Mouse (Mus musculus): Measurements from ENCODE around the gene Rnf128. TPM values are rescaled to one million over a fixed set of nuclear protein-coding genes. Genes with fewer than 3 reads are reported as not detected.

Rnf128 gene
- total RNA-seq (2014; rRNA removed) (7.4 and 9.7 TPM in 2 replicates), polyA plus RNA-seq (2015; fragmentation: Nextera tagmentation; extraction: Ambion mirVana) (7.7 and 7.8 TPM in 2 replicates)

DNA sequence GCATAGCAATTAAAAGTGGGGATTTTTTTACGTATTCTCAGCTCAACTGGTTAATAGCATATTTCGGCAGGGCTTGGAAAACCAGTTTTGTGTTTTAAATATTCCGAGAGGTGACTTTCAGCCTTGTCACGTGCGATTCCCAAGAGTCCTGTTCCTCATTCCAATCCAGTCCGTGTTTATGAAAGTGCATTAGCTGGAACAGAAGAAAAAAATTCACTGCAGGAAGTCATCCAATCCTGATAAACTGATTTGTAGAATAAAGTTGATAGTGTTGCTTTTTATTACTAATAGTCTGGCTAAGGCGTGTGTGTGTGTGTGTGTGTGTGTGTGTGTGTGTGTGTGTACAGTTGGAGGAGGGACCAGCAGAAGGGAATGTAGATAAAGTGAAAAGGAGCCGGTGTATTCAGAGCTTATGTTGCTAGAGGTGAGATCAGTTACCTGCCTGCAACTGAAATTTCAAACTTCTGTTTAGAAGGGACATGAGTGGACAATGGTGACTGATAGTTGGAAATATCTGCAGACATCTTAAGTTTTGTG, at the start of gene Rnf128:
TSS of gene Rnf128 (plus strand) at position 392 of the 537 bp plus-strand sequence.
- Histone ChIP-seq H3K27ac (no peak within 1 kb of the TSS), H3K9me3 (ENCODE audit: low read length) (no peaks in the 10 kb centered on the region), H3K27me3 (ENCODE audit: insufficient read depth, low read length) (no peaks in the 10 kb centered on the region), H3K36me3 (ENCODE audit: insufficient read depth, low read length) (no peaks in the 10 kb centered on the region), H3K4me2 (ENCODE audit: low read depth, low read length) (no peak within 1 kb of the TSS), H3K4me3 (ENCODE audit: low read length) (no peak within 1 kb of the TSS), H3K9ac (replicated peaks; ENCODE audit: low read length) (no peak within 1 kb of the TSS), H3K4me1 (ENCODE audit: insufficient read depth, low read length) (no peaks in the 10 kb centered on the region)
- 84% methylated on average over 8 of the region's 8 CpGs for WGBS
- no peak for DNase-seq (ENCODE audit: low spot score)
- TF ChIP-seq CTCF (IDR thresholded peaks at IDR 0.05; ENCODE audit: low read depth): no peak
- no peak for ATAC-seq

DNA sequence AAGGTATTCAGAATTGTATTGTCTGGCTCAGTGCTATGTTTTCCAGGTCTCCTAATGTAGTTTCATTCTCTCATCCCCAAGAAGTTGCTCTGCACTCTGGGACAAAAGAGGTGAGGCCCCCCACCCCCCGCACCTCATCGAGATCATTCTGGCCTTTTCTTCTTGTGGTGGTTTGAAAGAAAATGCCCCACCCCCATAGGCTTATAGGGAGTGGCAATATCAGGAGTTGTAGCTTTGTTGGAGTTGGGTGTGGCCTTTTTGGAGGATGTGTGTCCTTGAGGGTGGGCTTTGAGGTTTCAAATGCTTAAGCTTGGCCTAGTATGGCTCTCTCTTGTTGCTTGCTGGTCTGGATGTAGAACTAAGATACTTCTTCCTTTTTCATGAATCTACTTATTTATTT, 47.0 kb upstream of the Rnf128 start:
- ATAC-seq (no peak), DNase-seq (ENCODE audit: low spot score) (no peak)
- H3K4me3 ChIP-seq (ENCODE audit: low read length): no peak overlapping the region
- H3K4me1 ChIP-seq (ENCODE audit: insufficient read depth, low read length): no peaks in the 10 kb centered on the region
- H3K27me3 ChIP-seq (ENCODE audit: insufficient read depth, low read length): no peaks in the 10 kb centered on the region
- H3K4me2 ChIP-seq (ENCODE audit: low read depth, low read length): no peak overlapping the region
- H3K36me3 ChIP-seq (ENCODE audit: insufficient read depth, low read length): no peaks in the 10 kb centered on the region
- TF ChIP-seq CTCF (IDR thresholded peaks at IDR 0.05; ENCODE audit: low read depth): no peak
- no peaks in the 10 kb centered on the region for H3K9me3 ChIP-seq (ENCODE audit: low read length)
- no peak overlapping the region for H3K9ac ChIP-seq (replicated peaks; ENCODE audit: low read length)
- no peak overlapping the region for H3K27ac ChIP-seq
- 94% methylated on average over 2 of the region's 2 CpGs for WGBS

DNA sequence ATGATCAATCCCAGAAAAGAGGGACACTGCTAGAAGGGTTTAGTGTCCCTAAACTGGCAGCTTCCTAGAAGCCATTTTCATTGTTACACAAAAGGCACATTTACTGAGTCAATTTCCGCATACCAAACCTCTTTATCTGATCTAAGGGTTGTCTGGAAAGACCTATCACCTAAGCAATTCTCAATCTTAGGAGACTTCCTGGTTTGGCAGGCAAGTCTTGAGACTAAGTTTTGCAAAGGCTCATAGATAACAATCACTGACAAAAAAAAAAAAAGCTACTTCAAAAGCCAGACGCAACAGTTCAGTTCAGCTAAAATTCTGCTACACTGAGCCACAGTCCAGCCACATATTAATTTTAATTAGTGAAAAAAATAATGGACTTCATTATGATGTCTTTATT, 43.9 kb upstream of the Rnf128 start:
- no peak overlapping the region for H3K4me3 ChIP-seq (ENCODE audit: low read length)
- H3K27ac ChIP-seq: no peak overlapping the region
- TF ChIP-seq CTCF (IDR thresholded peaks at IDR 0.05; ENCODE audit: low read depth): no peak
- no peaks in the 10 kb centered on the region for H3K36me3 ChIP-seq (ENCODE audit: insufficient read depth, low read length)
- WGBS: 94% methylated on average over 2 of the region's 2 CpGs
- DNase-seq (ENCODE audit: low spot score) (no peak), ATAC-seq (no peak)
- H3K9ac ChIP-seq (replicated peaks; ENCODE audit: low read length): no peak overlapping the region
- H3K4me1 ChIP-seq (ENCODE audit: insufficient read depth, low read length): no peaks in the 10 kb centered on the region
- H3K27me3 ChIP-seq (ENCODE audit: insufficient read depth, low read length): no peaks in the 10 kb centered on the region
- no peaks in the 10 kb centered on the region for H3K9me3 ChIP-seq (ENCODE audit: low read length)
- no peak overlapping the region for H3K4me2 ChIP-seq (ENCODE audit: low read depth, low read length)

DNA sequence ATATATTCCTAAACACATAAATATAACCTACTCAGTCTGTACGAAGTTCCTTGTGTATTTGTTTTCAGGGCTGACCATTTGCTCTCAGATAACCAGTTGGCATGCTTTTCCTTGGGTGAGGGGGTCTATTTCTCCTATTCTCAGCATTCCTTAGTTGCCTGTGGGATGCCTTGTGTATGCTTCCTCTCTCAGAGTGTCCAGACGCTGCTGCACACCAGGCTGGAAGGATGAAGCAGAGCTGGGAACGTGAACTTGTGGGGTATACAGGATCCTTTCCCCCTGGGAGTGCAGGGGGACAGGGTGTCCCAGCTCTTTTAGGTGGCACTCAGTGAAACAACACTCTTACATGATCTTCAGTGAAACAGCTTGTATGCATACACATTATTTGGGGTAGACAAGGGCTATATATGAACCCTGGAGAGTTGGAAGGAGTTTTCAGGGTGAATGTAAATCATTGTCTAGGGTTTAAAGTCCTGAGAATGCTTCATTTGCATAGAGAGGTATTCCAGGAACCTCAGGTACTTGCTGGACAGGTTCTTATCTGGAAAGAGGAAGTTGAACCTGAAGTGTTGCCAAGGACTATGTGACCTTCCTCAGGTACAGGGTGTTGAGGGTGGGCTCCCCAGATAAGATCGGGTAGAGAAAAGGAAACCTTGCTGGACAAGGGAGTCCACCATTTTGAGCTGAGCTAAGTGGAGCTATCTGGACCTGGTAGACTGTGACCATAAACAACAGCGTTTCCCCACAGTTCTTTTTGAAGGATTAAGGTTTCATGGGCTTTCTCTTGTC, 38.6 kb upstream of the Rnf128 start:
- WGBS: 68% methylated on average over 5 of the region's 5 CpGs
- Histone ChIP-seq H3K27ac (no peak overlapping the region), H3K4me3 (ENCODE audit: low read length) (no peak overlapping the region), H3K4me2 (ENCODE audit: low read depth, low read length) (no peak overlapping the region), H3K9ac (replicated peaks; ENCODE audit: low read length) (no peak overlapping the region), H3K4me1 (ENCODE audit: insufficient read depth, low read length) (no peaks in the 10 kb centered on the region), H3K27me3 (ENCODE audit: insufficient read depth, low read length) (no peaks in the 10 kb centered on the region), H3K36me3 (ENCODE audit: insufficient read depth, low read length) (no peaks in the 10 kb centered on the region), H3K9me3 (ENCODE audit: low read length) (no peaks in the 10 kb centered on the region)
- DNase-seq (ENCODE audit: low spot score): no peak
- no peak for TF ChIP-seq CTCF (IDR thresholded peaks at IDR 0.05; ENCODE audit: low read depth)
- no peak for ATAC-seq

DNA sequence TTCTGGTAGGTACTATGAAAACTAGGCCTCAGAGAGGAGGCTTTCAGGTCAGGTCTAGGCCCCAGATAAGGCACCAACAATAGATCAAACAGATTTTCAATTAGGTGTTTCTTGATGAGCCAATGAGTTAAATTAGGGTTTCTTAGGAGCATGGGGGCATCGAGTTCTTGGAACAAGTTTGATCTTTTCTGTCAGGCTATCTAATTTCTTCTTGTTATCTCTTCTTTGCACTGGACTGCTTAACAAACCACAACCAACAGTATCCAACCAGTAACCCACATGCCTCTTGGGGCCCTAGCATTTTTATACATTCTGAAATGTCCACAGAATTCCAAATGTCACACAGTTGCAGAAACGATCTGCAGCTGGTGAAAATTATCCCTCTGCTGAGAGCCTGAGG, 37.4 kb upstream of the Rnf128 start:
- no peak for DNase-seq (ENCODE audit: low spot score)
- H3K27me3 ChIP-seq (ENCODE audit: insufficient read depth, low read length): no peaks in the 10 kb centered on the region
- H3K36me3 ChIP-seq (ENCODE audit: insufficient read depth, low read length): no peaks in the 10 kb centered on the region
- no peak overlapping the region for H3K9ac ChIP-seq (replicated peaks; ENCODE audit: low read length)
- TF ChIP-seq CTCF (IDR thresholded peaks at IDR 0.05; ENCODE audit: low read depth): no peak
- ATAC-seq: no peak
- WGBS: 85% methylated on average over 2 of the region's 2 CpGs
- no peak overlapping the region for H3K4me2 ChIP-seq (ENCODE audit: low read depth, low read length)
- no peak overlapping the region for H3K27ac ChIP-seq
- H3K4me3 ChIP-seq (ENCODE audit: low read length): no peak overlapping the region
- no peaks in the 10 kb centered on the region for H3K9me3 ChIP-seq (ENCODE audit: low read length)
- H3K4me1 ChIP-seq (ENCODE audit: insufficient read depth, low read length): no peaks in the 10 kb centered on the region

DNA sequence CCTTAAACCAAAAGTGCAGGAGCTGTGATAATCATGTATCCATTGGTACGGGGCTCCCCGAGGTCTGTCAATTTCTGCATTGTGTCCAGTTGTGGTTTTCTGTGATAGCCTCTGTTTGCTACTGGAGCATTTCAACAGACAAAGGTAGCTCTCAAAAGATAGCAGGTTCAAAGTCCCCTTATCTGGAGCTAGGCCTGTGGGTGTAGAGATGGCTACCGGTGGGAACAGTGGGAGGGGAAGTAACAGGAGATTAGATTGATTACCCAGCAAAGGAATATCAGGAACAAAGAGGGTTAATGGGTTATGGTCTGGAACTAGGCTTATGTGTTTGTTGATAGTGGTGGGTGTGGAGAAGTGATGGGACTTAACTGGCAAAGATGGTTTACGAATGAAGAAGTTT, 36.1 kb upstream of the Rnf128 start:
- no peaks in the 10 kb centered on the region for H3K36me3 ChIP-seq (ENCODE audit: insufficient read depth, low read length)
- 90% methylated on average over 4 of the region's 4 CpGs for WGBS
- H3K4me2 ChIP-seq (ENCODE audit: low read depth, low read length): no peak overlapping the region
- H3K9ac ChIP-seq (replicated peaks; ENCODE audit: low read length): no peak overlapping the region
- no peak overlapping the region for H3K27ac ChIP-seq
- DNase-seq (ENCODE audit: low spot score) (no peak), ATAC-seq (no peak)
- H3K27me3 ChIP-seq (ENCODE audit: insufficient read depth, low read length): no peaks in the 10 kb centered on the region
- H3K4me1 ChIP-seq (ENCODE audit: insufficient read depth, low read length): no peaks in the 10 kb centered on the region
- TF ChIP-seq CTCF (IDR thresholded peaks at IDR 0.05; ENCODE audit: low read depth): no peak
- H3K9me3 ChIP-seq (ENCODE audit: low read length): no peaks in the 10 kb centered on the region
- no peak overlapping the region for H3K4me3 ChIP-seq (ENCODE audit: low read length)

DNA sequence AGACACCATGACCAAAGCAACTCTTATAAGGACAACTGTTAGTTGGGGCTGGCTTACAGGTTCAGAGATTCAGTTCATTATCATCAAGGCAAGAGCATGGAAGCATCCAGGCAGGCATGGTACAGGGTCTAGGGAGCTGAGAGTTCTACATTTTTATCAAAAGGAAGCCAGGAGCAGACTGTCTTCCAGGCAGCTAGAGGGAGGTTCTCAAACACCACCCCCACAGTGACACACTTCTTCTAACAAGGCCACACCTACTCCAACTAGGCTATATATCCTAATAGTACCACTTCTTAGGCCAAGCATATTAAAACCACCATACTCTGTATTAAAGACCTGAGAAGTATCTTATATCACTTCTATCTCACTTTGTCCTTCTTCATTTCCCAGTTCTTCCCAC, 33.4 kb upstream of the Rnf128 start:
- no peak for TF ChIP-seq CTCF (IDR thresholded peaks at IDR 0.05; ENCODE audit: low read depth)
- H3K4me1 ChIP-seq (ENCODE audit: insufficient read depth, low read length): no peaks in the 10 kb centered on the region
- ATAC-seq: no peak
- no peaks in the 10 kb centered on the region for H3K36me3 ChIP-seq (ENCODE audit: insufficient read depth, low read length)
- H3K27me3 ChIP-seq (ENCODE audit: insufficient read depth, low read length): no peaks in the 10 kb centered on the region
- no peak overlapping the region for H3K4me2 ChIP-seq (ENCODE audit: low read depth, low read length)
- DNase-seq (ENCODE audit: low spot score): no peak
- no peak overlapping the region for H3K9ac ChIP-seq (replicated peaks; ENCODE audit: low read length)
- H3K4me3 ChIP-seq (ENCODE audit: low read length): no peak overlapping the region
- H3K27ac ChIP-seq: no peak overlapping the region
- H3K9me3 ChIP-seq (ENCODE audit: low read length): no peaks in the 10 kb centered on the region
